Mouse (Mus musculus): ENCODE results near the gene Rtn4ip1. TPM values are rescaled to one million over a fixed set of nuclear protein-coding genes. Genes with fewer than 3 reads are reported as not detected.

The Rtn4ip1 gene
- 9.8 and 11.8 TPM in 2 replicates for polyA plus RNA-seq (2021; fragmentation: Nextera tagmentation)
- long read RNA-seq, experiment 1, transcript Rtn4ip1-201 (9 exons, 2,981 nt) = major isoform, 84 of 102 reads
- long read RNA-seq, experiment 1, partial matches to known transcripts = 10 of 102 reads
- long read RNA-seq, experiment 1, other reads (novel, unspliced or antisense) = 8 of 102 reads
- long read RNA-seq, experiment 2, transcript Rtn4ip1-201 (9 exons, 2,981 nt) = major isoform, 9 of 17 reads
- long read RNA-seq, experiment 2, partial matches to known transcripts = 5 of 17 reads
- long read RNA-seq, experiment 2, other reads (novel, unspliced or antisense) = 3 of 17 reads

GRCm38 (mm10) chr10:43901578-43902194, at the start of gene Rtn4ip1, which contains the start of gene Qrsl1:
Gene Rtn4ip1 (plus strand): TSS chr10:43901807.
Gene Qrsl1 (minus strand): TSS chr10:43901745.

Other genes starting within 250 kb of the Rtn4ip1 start
- gene Qrsl1, start 62 bp upstream of the Rtn4ip1 start, polyA plus RNA-seq (2021; fragmentation: Nextera tagmentation) = 13.5 and 15.2 TPM in 2 replicates
- gene Crybg1, start 247.0 kb downstream of the Rtn4ip1 start, polyA plus RNA-seq (2021; fragmentation: Nextera tagmentation) = 0.05 and 0.16 TPM in 2 replicates